Mouse (Mus musculus): ENCODE data around the gene Gm20441. TPM values are rescaled to one million over a fixed set of nuclear protein-coding genes. Genes with fewer than 3 reads are reported as not detected.
"Not testable (repeated sequence)": the region's sequence is repeated elsewhere in the genome, so short reads cannot be mapped to it uniquely, and the experiment has no call there.

Gene Gm20441
- polyA plus RNA-seq, 1 experiment: 0.74 TPM

- no peak for DNase-seq (ENCODE audit: low spot score)
Observed at GRCm38 (mm10) chr10:75779206-75780174, 1.3 kb downstream of the Gm20441 start.

- DNase-seq (ENCODE audit: low spot score): no peak
Observed at GRCm38 (mm10) chr10:75777885-75778284, 2.9 kb downstream of the Gm20441 start.

GRCm38 (mm10) chr10:75776562-75776961, 4.2 kb downstream of the Gm20441 start:
- no peak for DNase-seq (ENCODE audit: low spot score)

GRCm38 (mm10) chr10:75774587-75774986, 6.2 kb downstream of the Gm20441 start:
- no peak for DNase-seq (ENCODE audit: low spot score)

GRCm38 (mm10) chr10:75774102-75774501, 6.7 kb downstream of the Gm20441 start:
- DNase-seq (ENCODE audit: low spot score): no peak

GRCm38 (mm10) chr10:75772795-75773664, 7.7 kb downstream of the Gm20441 start, which contains the start of gene Ddt:
Ddt (minus strand) TSS chr10:75773414.
- DNase-seq (ENCODE audit: low spot score): peak; percentile 66

- DNase-seq (ENCODE audit: low spot score): not testable (repeated sequence)
Observed at GRCm38 (mm10) chr10:75767756-75768155, 13.0 kb downstream of the Gm20441 start.

- DNase-seq (ENCODE audit: low spot score): no peak
Observed at GRCm38 (mm10) chr10:75766856-75767255, 13.9 kb downstream of the Gm20441 start.

- no peak for DNase-seq (ENCODE audit: low spot score)
Observed at GRCm38 (mm10) chr10:75764519-75765473, 16.0 kb downstream of the Gm20441 start.

- DNase-seq (ENCODE audit: low spot score): peak; percentile 87
Observed at GRCm38 (mm10) chr10:75763682-75764518, 16.9 kb downstream of the Gm20441 start, which contains the start of gene Cabin1. Cabin1 (minus strand) TSS chr10:75764341.

- no peak for DNase-seq (ENCODE audit: low spot score)
Observed at GRCm38 (mm10) chr10:75762413-75762812, 18.3 kb downstream of the Gm20441 start.

- DNase-seq (ENCODE audit: low spot score): no peak
Observed at GRCm38 (mm10) chr10:75760311-75760710, 20.4 kb downstream of the Gm20441 start.

- DNase-seq (ENCODE audit: low spot score): no peak
Observed at GRCm38 (mm10) chr10:75756719-75757118, 24.0 kb downstream of the Gm20441 start.

- DNase-seq (ENCODE audit: low spot score): peak; percentile 44
Observed at GRCm38 (mm10) chr10:75744017-75744416, 36.7 kb downstream of the Gm20441 start.

- DNase-seq (ENCODE audit: low spot score): no peak
Observed at GRCm38 (mm10) chr10:75743369-75743768, 37.4 kb downstream of the Gm20441 start.

- no peak for DNase-seq (ENCODE audit: low spot score)
Observed at GRCm38 (mm10) chr10:75740866-75741265, 39.9 kb downstream of the Gm20441 start.

- no peak for DNase-seq (ENCODE audit: low spot score)
Observed at GRCm38 (mm10) chr10:75725449-75725848, 55.3 kb downstream of the Gm20441 start.

All from urinary bladder, adult 2 months (tissue).